Mouse (Mus musculus) hindbrain, embryonic 15.5 days (tissue): ENCODE measurements around the gene Snd1. TPM values are rescaled to one million over a fixed set of nuclear protein-coding genes. Genes with fewer than 3 reads are reported as not detected.
A peak's percentile ranks its signal among the peaks of the same experiment; 100 is the strongest.

Source experiments
- ATAC-seq: fragments of 200-750 bp; cut with Nextera tagmentation; 2 replicates; pipeline ENCODE4 v1.8.0; 2017; ENCODE audit warnings: low read depth, moderate number of reproducible peaks, moderate TSS enrichment; ENCODE audit not compliant: low FRiP score
- H3K27ac ChIP-seq: fragments of 300-500 bp; sonication (generic); replicated peaks from 2 replicates; pipeline ENCODE4 v1.5.1; 2015; ENCODE audit warnings: mild to moderate bottlenecking, inconsistent platforms
- H3K27me3 ChIP-seq: fragments of 300-500 bp; sonication (generic); 2 replicates; pipeline ENCODE4 v1.6.1; 2015; ENCODE audit warnings: control low read depth, inconsistent platforms
- H3K36me3 ChIP-seq: fragments of 300-500 bp; sonication (generic); 2 replicates; pipeline ENCODE4 v1.6.1; 2015; ENCODE audit warnings: control low read depth, inconsistent platforms
- H3K4me1 ChIP-seq: fragments of 300-500 bp; sonication (generic); replicated peaks from 2 replicates; pipeline ENCODE4 v1.6.1; 2015; ENCODE audit warnings: control low read depth, inconsistent platforms
- H3K4me2 ChIP-seq: fragments of 300-500 bp; sonication (generic); 2 replicates; pipeline ENCODE4 v1.6.1; 2015; ENCODE audit warnings: moderate library complexity, mild to moderate bottlenecking, inconsistent platforms
- H3K4me3 ChIP-seq: fragments of 300-500 bp; sonication (generic); 2 replicates; pipeline ENCODE4 v1.5.1; 2015; ENCODE audit warnings: mild to moderate bottlenecking, inconsistent platforms
- H3K9ac ChIP-seq: fragments of 300-500 bp; sonication (generic); 2 replicates; pipeline ENCODE4 v1.6.1; 2015; ENCODE audit warnings: inconsistent platforms
- H3K9me3 ChIP-seq: fragments of 300-500 bp; sonication (generic); 2 replicates; pipeline ENCODE4 v1.6.1; 2016; ENCODE audit warnings: control low read depth, inconsistent platforms
- WGBS: fragments of 180-500 bp; shearing (Covaris S2); methylation state at CpG from one replicate; pipeline ENCODE4 v1.1.7; 2015; 5-methylcytosine and 5-hydroxymethylcytosine counted together
- polyA plus RNA-seq: library from polyadenylated mRNA; unstranded; fragments of >200 nt; fragmentation: Nextera tagmentation; extraction: Ambion mirVana; gene quantifications from 2 replicates; pipeline ENCODE4 v1.2.1, GENCODE M21; 2015

Snd1 gene
- polyA plus RNA-seq, 1 experiment from 2014 or later = 76.4 TPM

DNA sequence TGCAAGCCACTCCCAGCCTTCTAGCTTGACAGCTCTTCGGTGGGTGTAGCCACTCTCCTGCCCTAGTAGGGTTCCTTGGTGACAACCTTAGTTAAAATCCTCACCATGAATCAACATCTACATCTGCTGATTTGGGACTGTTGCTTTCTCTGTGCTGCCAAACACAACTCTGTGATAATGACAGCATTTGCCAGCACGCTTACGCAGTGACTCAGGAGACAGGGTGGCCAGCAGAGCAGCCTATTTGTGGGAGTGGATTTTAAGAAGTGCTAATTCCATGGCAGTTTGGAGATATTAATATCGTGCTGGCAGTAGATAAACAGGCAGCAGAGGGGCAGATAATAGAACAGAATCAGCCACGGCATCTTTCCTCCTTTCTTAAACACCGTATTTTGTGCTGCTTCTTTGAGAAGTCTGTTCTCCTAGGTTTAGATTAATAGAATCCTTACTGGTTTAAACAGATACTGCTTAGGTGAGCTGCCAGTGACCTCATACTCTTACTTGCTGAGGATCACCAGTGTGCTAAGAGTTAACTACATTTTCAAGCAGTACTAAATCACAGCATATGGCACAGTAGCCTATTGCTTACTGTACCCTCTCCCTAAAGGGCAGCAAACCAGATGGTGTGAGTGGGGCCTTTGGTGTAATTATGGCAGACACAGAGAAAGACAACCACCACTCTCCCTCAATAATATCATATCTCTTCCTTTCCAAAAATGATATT lies 230.6 kb downstream of the Snd1 start:
- H3K27me3 ChIP-seq = no peaks in the 10 kb centered on the region
- H3K4me2 ChIP-seq = no peak overlapping the region
- 47% methylated on average over 6 of the region's 6 CpGs for WGBS
- peaks cover 21% of the 10 kb centered on the region for H3K4me1 ChIP-seq
- peak; percentile 59 for ATAC-seq
- H3K9me3 ChIP-seq = no peaks in the 10 kb centered on the region
- H3K27ac ChIP-seq = peak overlapping the region; percentile 38
- no peaks in the 10 kb centered on the region for H3K36me3 ChIP-seq
- no peak overlapping the region for H3K9ac ChIP-seq
- no peak overlapping the region for H3K4me3 ChIP-seq

DNA sequence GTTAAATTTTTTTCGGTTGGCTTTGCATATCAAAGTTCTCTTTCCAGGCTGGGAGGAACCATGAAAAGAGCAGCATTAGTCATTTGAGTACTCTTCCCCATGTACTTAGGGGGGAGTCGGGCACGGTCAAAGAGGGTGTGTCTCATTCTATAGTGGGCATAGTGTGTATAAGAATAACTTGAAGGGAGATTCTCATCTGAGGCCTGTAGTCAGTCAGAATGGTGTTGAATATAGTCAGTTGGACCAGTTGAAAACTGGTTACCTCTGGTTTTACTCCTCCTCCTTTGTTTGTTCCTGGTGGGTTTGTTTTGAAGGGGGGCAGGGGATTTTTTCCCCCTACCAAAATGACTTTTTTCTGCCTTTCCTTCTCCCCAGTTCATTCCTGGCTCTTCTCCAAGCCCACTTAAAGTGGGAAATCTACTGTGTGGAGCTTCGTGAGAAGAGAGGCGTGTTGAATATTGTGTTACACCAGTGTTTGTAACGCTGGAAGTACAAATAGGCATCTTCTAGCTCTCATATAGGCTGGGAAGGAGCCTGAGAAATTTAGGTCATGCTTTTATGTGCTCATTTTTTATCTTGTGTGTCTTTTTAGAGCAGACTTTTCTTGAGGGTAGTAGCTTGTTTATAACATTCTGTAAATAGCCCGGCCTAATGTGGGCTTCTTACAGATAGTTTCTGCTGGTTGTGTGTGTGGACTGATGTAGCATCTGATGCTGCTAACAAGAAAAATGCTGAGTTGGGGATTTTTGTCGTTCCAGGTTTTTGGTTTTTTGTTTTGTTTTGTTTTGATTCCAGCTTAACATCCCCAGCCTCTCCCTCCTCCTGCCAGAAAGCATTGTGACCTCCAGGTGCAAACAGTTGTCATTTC lies 231.4 kb downstream of the Snd1 start:
- 75% methylated on average over 8 of the region's 8 CpGs for WGBS
- 0 out of 2 replicates have a peak overlapping the region, but pooled peaks have one; percentile 38 for H3K27ac ChIP-seq

DNA sequence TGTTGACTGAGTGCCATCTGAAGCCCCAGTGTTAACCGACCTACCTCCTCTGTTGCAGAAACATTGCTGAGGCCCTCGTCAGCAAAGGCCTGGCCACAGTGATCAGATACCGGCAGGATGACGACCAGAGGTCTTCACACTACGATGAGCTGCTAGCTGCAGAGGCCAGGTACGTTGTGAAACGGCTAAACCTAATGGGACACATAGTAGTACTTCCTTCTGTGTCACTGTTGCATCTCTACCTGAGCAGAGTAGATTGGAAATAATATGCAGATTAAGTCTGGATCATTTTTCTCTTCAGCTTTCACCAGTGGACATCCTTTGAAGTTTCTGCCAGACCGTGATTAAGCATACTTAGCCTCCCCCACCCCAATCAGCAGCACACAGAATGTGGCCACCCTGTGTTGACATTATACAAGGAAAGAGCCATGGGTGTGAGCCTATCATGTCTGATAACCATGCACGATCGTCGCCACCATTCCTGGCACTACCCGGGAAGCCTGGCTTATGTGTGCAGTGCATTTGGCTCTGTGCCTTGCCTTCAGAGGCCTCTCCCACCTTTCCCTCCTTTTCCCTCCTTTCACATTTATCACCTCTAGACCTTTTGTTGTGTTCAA lies 232.1 kb downstream of the Snd1 start:
- Histone ChIP-seq H3K4me1 (peaks cover 21% of the 10 kb centered on the region), H3K9ac (no peak overlapping the region), H3K9me3 (no peaks in the 10 kb centered on the region), H3K4me2 (no peak overlapping the region), H3K27me3 (no peaks in the 10 kb centered on the region), H3K36me3 (no peaks in the 10 kb centered on the region), H3K4me3 (no peak overlapping the region), H3K27ac (0 out of 2 replicates have a peak overlapping the region, but pooled peaks have one; percentile 4)
- WGBS = 69% methylated on average over 12 of the region's 12 CpGs
- no peak for ATAC-seq

More for the DNA sequence above, 231.4 kb downstream of the Snd1 start:
- ATAC-seq = peak; percentile 43; the same call in 1 of the 2 replicates
- Histone ChIP-seq H3K9ac (no peak overlapping the region), H3K4me3 (no peak overlapping the region), H3K27me3 (no peaks in the 10 kb centered on the region), H3K9me3 (no peaks in the 10 kb centered on the region), H3K4me2 (no peak overlapping the region), H3K4me1 (peaks cover 21% of the 10 kb centered on the region), H3K36me3 (no peaks in the 10 kb centered on the region)

DNA sequence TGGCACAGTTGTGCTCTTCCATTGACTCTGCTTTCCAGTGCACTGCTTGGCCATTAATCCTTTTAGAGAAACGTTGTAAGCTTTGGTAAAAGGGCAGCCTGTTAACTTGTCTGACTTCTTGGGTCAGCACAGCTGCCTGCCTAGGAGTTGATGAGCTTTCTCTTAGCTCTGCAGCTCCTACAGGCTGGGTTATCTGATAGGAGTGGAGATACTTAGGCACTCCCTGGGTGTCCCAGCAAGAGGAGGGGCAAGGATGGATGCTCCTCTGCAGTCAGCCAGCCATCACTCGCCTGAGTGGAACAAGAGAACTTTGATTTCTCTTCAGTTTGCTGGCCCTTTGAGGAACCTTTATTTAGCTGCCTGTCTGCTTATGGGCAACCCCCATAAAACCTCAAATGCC lies 235.1 kb downstream of the Snd1 start:
- no peak overlapping the region for H3K4me2 ChIP-seq
- peaks cover 21% of the 10 kb centered on the region for H3K4me1 ChIP-seq
- H3K36me3 ChIP-seq = no peaks in the 10 kb centered on the region
- H3K27me3 ChIP-seq = no peaks in the 10 kb centered on the region
- no peak overlapping the region for H3K4me3 ChIP-seq
- WGBS = 40% methylated on average over 2 of the region's 2 CpGs
- H3K27ac ChIP-seq = no peak overlapping the region
- no peak overlapping the region for H3K9ac ChIP-seq
- H3K9me3 ChIP-seq = no peaks in the 10 kb centered on the region
- no peak for ATAC-seq

DNA sequence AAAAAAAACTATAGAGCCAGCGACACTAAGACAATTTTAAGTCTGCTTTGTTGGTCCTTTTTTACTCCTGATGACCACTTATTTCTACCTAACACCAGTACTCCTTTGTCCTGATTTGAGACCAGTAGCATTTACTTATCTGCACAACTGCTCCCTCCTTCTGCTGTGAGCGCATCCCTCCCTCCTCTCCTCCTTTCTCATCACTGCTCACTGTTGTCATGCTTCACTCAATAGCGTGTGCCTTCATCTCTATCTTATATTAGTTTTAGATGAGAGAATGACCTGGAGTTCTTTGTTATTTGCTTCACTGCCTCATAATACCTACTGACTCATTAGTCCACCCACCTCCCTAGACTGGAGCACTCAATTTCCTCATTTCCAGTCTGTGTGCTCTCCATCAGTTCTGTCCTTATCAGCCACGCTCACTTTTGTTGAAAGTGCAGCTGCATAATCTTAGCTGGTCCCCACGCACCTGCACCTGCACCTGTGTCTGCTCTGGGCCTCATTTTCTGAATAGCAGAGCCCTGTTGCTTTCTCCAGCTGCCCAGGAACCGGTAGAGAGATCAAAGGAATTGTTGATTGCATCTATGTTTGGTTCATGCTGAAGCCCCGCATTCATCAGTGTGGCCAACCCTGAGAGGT lies 242.4 kb downstream of the Snd1 start:
- no peaks in the 10 kb centered on the region for H3K36me3 ChIP-seq
- H3K9ac ChIP-seq = no peak overlapping the region
- no peak overlapping the region for H3K27ac ChIP-seq
- H3K27me3 ChIP-seq = no peaks in the 10 kb centered on the region
- H3K4me2 ChIP-seq = no peak overlapping the region
- no peaks in the 10 kb centered on the region for H3K9me3 ChIP-seq
- peaks cover 12% of the 10 kb centered on the region for H3K4me1 ChIP-seq
- 0 out of 2 replicates have a peak, but pooled peaks have one; percentile 51 for ATAC-seq
- H3K4me3 ChIP-seq = no peak overlapping the region
- 54% methylated on average over 7 of the region's 7 CpGs for WGBS

DNA sequence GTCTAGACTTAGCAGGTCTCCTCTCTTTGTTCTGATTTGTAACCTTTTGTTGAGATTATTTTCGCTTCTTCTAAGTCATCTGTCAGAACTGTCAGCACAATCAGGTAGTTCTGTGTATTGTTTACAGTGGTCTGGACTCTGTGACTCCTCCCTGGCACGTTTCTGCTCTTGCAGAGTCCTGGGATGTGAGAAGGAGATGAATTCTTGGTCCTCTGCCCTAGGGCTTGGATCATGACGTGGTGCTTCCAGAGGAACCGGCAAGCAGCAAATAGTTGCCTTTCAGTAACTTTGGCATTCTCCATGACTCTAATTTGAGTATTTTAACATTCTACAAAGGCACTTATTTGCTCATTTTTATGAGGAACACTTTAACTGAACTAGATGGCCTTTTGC lies 242.9 kb downstream of the Snd1 start:
- Histone ChIP-seq H3K9ac (no peak overlapping the region), H3K4me2 (no peak overlapping the region), H3K36me3 (no peaks in the 10 kb centered on the region), H3K4me3 (no peak overlapping the region), H3K27me3 (no peaks in the 10 kb centered on the region), H3K4me1 (peaks cover 12% of the 10 kb centered on the region), H3K27ac (no peak overlapping the region), H3K9me3 (no peaks in the 10 kb centered on the region)
- WGBS = 44% methylated on average over 4 of the region's 4 CpGs
- no peak for ATAC-seq

DNA sequence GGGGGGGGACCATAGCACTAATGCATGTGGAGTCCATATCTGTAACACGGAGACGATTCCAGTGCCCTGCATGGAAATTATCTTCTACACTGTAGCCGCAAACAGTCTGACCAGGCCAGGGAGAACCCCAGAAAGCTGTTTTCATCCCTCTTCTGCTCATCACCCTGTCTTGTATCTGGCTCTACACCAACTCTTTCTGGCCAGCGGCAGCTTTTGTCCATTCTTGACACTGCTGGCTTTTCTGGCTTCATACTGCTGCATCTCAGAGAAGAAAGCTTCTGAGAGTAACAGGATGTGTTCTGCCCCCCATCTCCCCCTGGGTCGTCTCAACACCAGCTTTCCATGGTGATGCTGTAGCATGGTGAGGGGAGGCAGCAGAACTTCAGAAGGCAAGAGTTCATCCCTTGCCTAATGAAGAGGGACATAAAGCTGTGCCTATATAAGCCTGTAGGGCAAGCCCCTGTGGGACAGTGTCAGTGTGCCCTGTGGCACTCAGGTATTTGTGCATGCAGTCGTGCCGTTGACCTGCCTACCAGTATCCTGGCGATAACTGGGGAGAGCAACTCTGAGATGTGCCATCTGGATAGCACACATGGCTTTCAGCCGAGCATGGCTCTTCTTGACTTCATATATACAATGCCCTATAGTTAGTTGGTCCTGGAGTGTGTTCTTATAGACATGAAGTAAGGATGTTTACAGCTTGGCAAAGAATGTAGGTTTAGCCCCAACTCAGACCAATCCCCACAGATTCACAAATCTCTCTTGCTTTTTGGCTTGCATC lies 245.6 kb downstream of the Snd1 start:
- no peak for ATAC-seq
- Histone ChIP-seq H3K4me2 (no peak overlapping the region), H3K36me3 (no peaks in the 10 kb centered on the region), H3K27ac (no peak overlapping the region), H3K27me3 (no peaks in the 10 kb centered on the region), H3K9me3 (no peaks in the 10 kb centered on the region), H3K4me1 (peaks cover 12% of the 10 kb centered on the region), H3K9ac (no peak overlapping the region), H3K4me3 (no peak overlapping the region)
- 87% methylated on average over 9 of the region's 9 CpGs for WGBS

DNA sequence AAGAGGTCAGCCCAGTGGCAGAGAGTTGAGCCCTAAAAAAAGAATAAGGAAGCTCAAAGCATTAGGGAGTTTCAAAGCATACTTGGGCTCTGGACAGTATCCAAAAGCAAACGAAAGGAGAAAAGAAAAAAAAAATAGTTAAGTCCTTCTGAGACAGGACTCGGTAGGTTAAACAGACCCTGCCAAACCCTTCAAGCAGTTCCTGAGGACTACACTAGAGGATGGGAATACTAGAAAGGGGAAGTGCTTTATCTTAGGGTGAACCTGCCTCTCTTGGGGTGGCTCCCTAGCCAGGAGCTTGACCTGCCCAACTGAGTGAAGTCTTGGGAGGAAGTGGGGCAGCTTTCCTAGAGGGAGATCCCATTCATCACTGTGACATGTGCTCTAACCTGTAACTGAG lies 248.1 kb downstream of the Snd1 start:
- no peaks in the 10 kb centered on the region; the same call in 1 of the 2 replicates for H3K4me1 ChIP-seq
- H3K4me3 ChIP-seq = no peak overlapping the region
- no peak overlapping the region for H3K27ac ChIP-seq
- no peak for ATAC-seq
- 51% methylated on average over 2 of the region's 2 CpGs for WGBS
- no peaks in the 10 kb centered on the region for H3K9me3 ChIP-seq
- no peak overlapping the region for H3K4me2 ChIP-seq
- H3K27me3 ChIP-seq = no peaks in the 10 kb centered on the region
- no peak overlapping the region for H3K9ac ChIP-seq
- no peaks in the 10 kb centered on the region for H3K36me3 ChIP-seq

DNA sequence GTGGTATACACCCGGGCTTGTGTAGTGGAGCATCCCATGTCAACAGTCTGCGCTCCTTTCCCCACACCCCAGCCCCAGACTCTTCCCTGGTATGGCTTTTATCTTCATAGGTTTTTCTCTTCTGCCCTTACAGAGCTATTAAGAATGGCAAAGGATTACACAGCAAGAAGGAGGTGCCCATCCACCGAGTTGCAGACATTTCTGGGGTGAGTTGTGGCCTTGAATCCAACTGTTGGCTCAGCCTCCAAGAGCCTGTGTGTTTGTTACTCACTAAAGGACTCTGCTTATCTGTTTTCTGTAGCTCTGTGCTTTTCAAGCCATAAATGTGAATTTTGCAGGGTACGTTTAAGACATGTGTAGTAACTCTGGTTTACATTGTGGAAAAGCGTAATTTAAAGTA lies 249.8 kb downstream of the Snd1 start:
- Histone ChIP-seq H3K36me3 (no peaks in the 10 kb centered on the region), H3K4me2 (no peak overlapping the region), H3K9ac (no peak overlapping the region), H3K4me1 (peaks cover 10% of the 10 kb centered on the region), H3K27ac (0 out of 2 replicates have a peak overlapping the region, but pooled peaks have one; percentile 0), H3K27me3 (no peaks in the 10 kb centered on the region), H3K9me3 (no peaks in the 10 kb centered on the region), H3K4me3 (no peak overlapping the region)
- no peak for ATAC-seq
- 78% methylated on average over 5 of the region's 5 CpGs for WGBS

DNA sequence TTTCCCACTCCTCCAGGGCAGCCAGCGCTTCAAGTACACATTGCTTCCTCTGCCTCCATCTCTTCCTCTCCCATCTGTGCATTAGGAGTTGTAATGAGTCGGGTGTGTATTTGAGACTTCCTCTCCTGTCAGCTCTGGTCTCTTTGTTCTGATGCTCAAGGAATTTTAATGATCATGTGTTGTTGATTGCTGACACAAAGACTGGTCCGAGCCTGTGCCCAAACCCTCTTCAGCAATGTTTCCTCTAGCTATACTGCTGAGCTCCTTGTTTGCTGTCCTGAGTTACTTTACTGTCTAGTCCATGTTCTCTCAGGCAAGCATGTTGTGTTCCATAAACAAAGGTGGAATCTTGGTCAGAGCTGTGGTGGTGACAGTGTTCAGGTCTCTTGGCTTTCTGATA lies 254.3 kb downstream of the Snd1 start:
- no peak for ATAC-seq
- H3K36me3 ChIP-seq = no peaks in the 10 kb centered on the region
- H3K27ac ChIP-seq = no peak overlapping the region
- no peak overlapping the region for H3K4me3 ChIP-seq
- H3K9ac ChIP-seq = no peak overlapping the region
- peaks cover 10% of the 10 kb centered on the region for H3K4me1 ChIP-seq
- no peak overlapping the region for H3K4me2 ChIP-seq
- no peaks in the 10 kb centered on the region for H3K9me3 ChIP-seq
- 21% methylated on average over 3 of the region's 3 CpGs for WGBS
- no peaks in the 10 kb centered on the region for H3K27me3 ChIP-seq

DNA sequence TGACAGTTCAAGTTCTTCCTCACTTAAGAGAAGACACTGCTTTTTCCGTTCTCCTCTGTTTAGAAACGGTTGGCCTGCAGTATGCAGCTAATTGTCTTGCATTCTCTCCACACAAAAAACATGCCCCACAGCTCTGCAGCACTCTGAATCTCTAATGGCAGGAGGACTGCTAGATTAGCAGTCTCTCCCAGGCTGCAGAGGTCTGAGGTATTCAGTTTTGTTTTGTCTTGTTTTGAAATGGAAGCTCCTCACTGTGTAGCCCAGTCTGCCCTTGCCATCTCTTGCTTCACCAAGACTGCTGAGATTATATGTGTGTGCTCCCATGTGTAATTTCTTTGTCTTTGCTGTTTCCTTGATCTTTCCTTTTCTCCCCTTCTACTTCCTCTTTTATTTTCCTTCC lies 254.7 kb downstream of the Snd1 start:
- no peak overlapping the region for H3K9ac ChIP-seq
- H3K4me1 ChIP-seq = peaks cover 10% of the 10 kb centered on the region
- no peak overlapping the region for H3K4me3 ChIP-seq
- no peaks in the 10 kb centered on the region for H3K9me3 ChIP-seq
- H3K36me3 ChIP-seq = no peaks in the 10 kb centered on the region
- no peak; the same call in 1 of the 2 replicates for ATAC-seq
- H3K27me3 ChIP-seq = no peaks in the 10 kb centered on the region
- WGBS = 18% methylated on average over 2 of the region's 2 CpGs
- H3K27ac ChIP-seq = no peak overlapping the region
- H3K4me2 ChIP-seq = no peak overlapping the region
